Mouse (Mus musculus) liver, embryonic 14.5 days (tissue): ENCODE data around the gene Gpr88. TPM values are rescaled to one million over a fixed set of nuclear protein-coding genes. Genes with fewer than 3 reads are reported as not detected.

ENCODE experiments used
- ATAC-seq: fragments of 200-750 bp; cut with Nextera tagmentation; 2 replicates; pipeline ENCODE4 v1.8.0; 2017; ENCODE audit warnings: moderate number of reproducible peaks, mild to moderate bottlenecking, moderate library complexity; ENCODE audit not compliant: insufficient read depth
- DNase-seq, 3 experiments: peaks; one replicate each; pipeline ENCODE4 v3.0.0-alpha.2; 2012 to 2013; ENCODE audit warnings: low read depth in 3 of 3, low spot score in 3 of 3
- H3K27ac ChIP-seq: fragments of 300-500 bp; sonication (generic); 2 replicates; pipeline ENCODE4 v1.5.1; 2014; ENCODE audit warnings: moderate library complexity, mild to moderate bottlenecking, control low read depth, inconsistent platforms
- H3K27me3 ChIP-seq: fragments of 300-500 bp; sonication (generic); 2 replicates; pipeline ENCODE4 v1.6.1; 2014; ENCODE audit warnings: mild to moderate bottlenecking, low read length, moderate library complexity; ENCODE audit not compliant: control insufficient read depth, insufficient read depth
- H3K36me3 ChIP-seq: fragments of 300-500 bp; sonication (generic); replicated peaks from 2 replicates; pipeline ENCODE4 v1.6.1; 2014; ENCODE audit warnings: low read depth; ENCODE audit not compliant: control insufficient read depth, insufficient read depth
- H3K4me1 ChIP-seq, 2 experiments: fragments of 200-500 bp in 1 of 2; fragments of 300-500 bp in 1 of 2; sonication (generic) in 1 of 2; replicated peaks; 2 replicates each; pipeline ENCODE4 v1.6.1; 2012 to 2014; ENCODE audit warnings: antibody characterized with exemption in 1 of 2, inconsistent platforms in 1 of 2, low read length in 1 of 2; ENCODE audit not compliant: control insufficient read depth in 2 of 2, insufficient read depth in 2 of 2
- H3K4me2 ChIP-seq: fragments of 300-500 bp; sonication (generic); 2 replicates; pipeline ENCODE4 v1.6.1; 2014; ENCODE audit warnings: low read depth, mild to moderate bottlenecking, control low read depth, moderate library complexity
- H3K4me3 ChIP-seq, 2 experiments: fragments of 200-500 bp in 1 of 2; fragments of 300-500 bp in 1 of 2; sonication (generic) in 1 of 2; 2 replicates each; pipeline ENCODE4 v1.5.1; 2012 to 2014; ENCODE audit warnings: low read depth in 2 of 2, low read length in 2 of 2, mild to moderate bottlenecking in 2 of 2, control low read depth in 1 of 2, inconsistent platforms in 1 of 2, moderate library complexity in 1 of 2; ENCODE audit not compliant: insufficient read depth in 1 of 2
- H3K9ac ChIP-seq: fragments of 300-500 bp; sonication (generic); replicated peaks from 2 replicates; pipeline ENCODE4 v1.6.1; 2014; ENCODE audit warnings: mild to moderate bottlenecking, control low read depth, moderate library complexity
- H3K9me3 ChIP-seq: fragments of 300-500 bp; sonication (generic); 2 replicates; pipeline ENCODE4 v1.6.1; 2016; ENCODE audit warnings: low read length, mixed read lengths; ENCODE audit not compliant: control insufficient read depth
- CTCF ChIP-seq: IDR thresholded peaks from 2 replicates; pipeline ENCODE4 v1.5.1; 2016; ENCODE audit warnings: antibody characterized with exemption, low read depth, control low read depth
- EP300 ChIP-seq: IDR thresholded peaks from 2 replicates; pipeline ENCODE4 v1.6.1; 2016; ENCODE audit warnings: antibody characterized with exemption, low read depth
- WGBS: fragments of 180-500 bp; shearing (Covaris S2); extraction: QIAGEN DNeasy Blood & Tissue Kit; methylation state at CpG from one replicate; pipeline ENCODE4 v1.1.7; 2014; ENCODE audit not compliant: insufficient replicate concordance; 5-methylcytosine and 5-hydroxymethylcytosine counted together
- polyA plus RNA-seq, 2 experiments: library from polyadenylated mRNA; depleted of rRNA in 1 of 2; stranded (reverse) in 1 of 2; unstranded in 1 of 2; fragments of >200 nt; fragmentation: Nextera tagmentation in 1 of 2; extraction: Ambion mirVana in 1 of 2; gene quantifications; 2 replicates each; pipeline versions ENCODE4 v1.2.1 to v1.2.3; 2012 to 2014

Gene Gpr88
- polyA plus RNA-seq, 2 experiments, result 0.08 to 0.17 TPM

GRCm38 (mm10) chr3:116233515-116233914 is 19.8 kb downstream of the Gpr88 start:
- TF ChIP-seq EP300 (no peak), CTCF (no peak)
- Histone ChIP-seq H3K9ac (no peak overlapping the region), H3K27me3 (no peaks in the 10 kb centered on the region), H3K9me3 (no peaks in the 10 kb centered on the region), H3K4me3 (no peak overlapping the region), H3K27ac (no peak overlapping the region), H3K4me1 (peaks cover 0 to 2% of the 10 kb centered on the region in 2 experiments; a peak in 1 of 4 replicates), H3K4me2 (no peak overlapping the region), H3K36me3 (no peaks in the 10 kb centered on the region)
- DNase-seq, result no peak
- WGBS, result 58% methylated on average over 3 of the region's 3 CpGs
- no peak for ATAC-seq

- Histone ChIP-seq H3K4me1 (peaks cover 0 to 2% of the 10 kb centered on the region in 2 experiments; a peak in 1 of 4 replicates), H3K4me3 (no peak overlapping the region), H3K9me3 (no peaks in the 10 kb centered on the region), H3K9ac (no peak overlapping the region), H3K27ac (no peak overlapping the region), H3K4me2 (no peak overlapping the region), H3K27me3 (no peaks in the 10 kb centered on the region), H3K36me3 (no peaks in the 10 kb centered on the region)
- TF ChIP-seq CTCF, result no peak
- no peak for TF ChIP-seq EP300
- 67% methylated on average over 5 of the region's 5 CpGs for WGBS
- ATAC-seq, result no peak
- DNase-seq, result no peak
Observed at GRCm38 (mm10) chr3:116232763-116233162, 20.5 kb downstream of the Gpr88 start.

- ATAC-seq (no peak), DNase-seq (no peak)
- Histone ChIP-seq H3K9me3 (no peaks in the 10 kb centered on the region), H3K4me3 (no peak overlapping the region), H3K4me2 (no peak overlapping the region), H3K36me3 (no peaks in the 10 kb centered on the region), H3K27me3 (no peaks in the 10 kb centered on the region), H3K27ac (no peak overlapping the region), H3K9ac (no peak overlapping the region), H3K4me1 (no peaks in the 10 kb centered on the region)
- 55% methylated on average over 4 of the region's 4 CpGs for WGBS
- TF ChIP-seq EP300 (no peak), CTCF (no peak)
Observed at GRCm38 (mm10) chr3:116229336-116229735, 24.0 kb downstream of the Gpr88 start.

- H3K9me3 ChIP-seq, result no peaks in the 10 kb centered on the region
- no peak overlapping the region for H3K4me2 ChIP-seq
- H3K4me3 ChIP-seq, result no peak overlapping the region
- no peak for DNase-seq
- H3K4me1 ChIP-seq, result no peaks in the 10 kb centered on the region
- H3K9ac ChIP-seq, result no peak overlapping the region
- H3K36me3 ChIP-seq, result no peaks in the 10 kb centered on the region
- ATAC-seq, result no peak
- WGBS, result 57% methylated on average over 11 of the region's 11 CpGs
- H3K27me3 ChIP-seq, result no peaks in the 10 kb centered on the region
- no peak for TF ChIP-seq CTCF
- no peak for TF ChIP-seq EP300
- H3K27ac ChIP-seq, result no peak overlapping the region
Observed at GRCm38 (mm10) chr3:116228360-116229245, 24.7 kb downstream of the Gpr88 start.

- no peaks in the 10 kb centered on the region for H3K27me3 ChIP-seq
- no peak overlapping the region for H3K4me2 ChIP-seq
- H3K27ac ChIP-seq, result no peak overlapping the region
- H3K9me3 ChIP-seq, result no peaks in the 10 kb centered on the region
- TF ChIP-seq CTCF (no peak), EP300 (no peak)
- no peak for DNase-seq
- no peak overlapping the region for H3K4me3 ChIP-seq
- no peak for ATAC-seq
- no peak overlapping the region for H3K9ac ChIP-seq
- no peaks in the 10 kb centered on the region for H3K36me3 ChIP-seq
- H3K4me1 ChIP-seq, result no peaks in the 10 kb centered on the region
- WGBS, result 69% methylated on average over 5 of the region's 5 CpGs
Observed at GRCm38 (mm10) chr3:116227383-116227782, 25.9 kb downstream of the Gpr88 start.
